ENCODE assay signal across 9 mouse cellular contexts in genomic region chr19:4855470-4855820, GRCm38 (mm10). TPM values are rescaled to one million over a fixed set of nuclear protein-coding genes. Genes with fewer than 3 reads are reported as not detected.
DNase-seq lines count a peak whose midpoint lies in the region; ATAC-seq and TF ChIP-seq lines count a peak whose summit lies in the region.
"Had no signal": no experiment of that assay in that cellular context is flagged by ENCODE, and none has a peak within 500 bp of the region (broad histone marks: within the 10 kb centered on the region; RNA-seq: fewer than 3 reads in every experiment).

No protein-coding gene starts in this region.

- H3K4me2 ChIP-seq in neural tube, embryonic 11.5 days (ENCODE audit: low read depth) = peak overlapping the region; percentile 92
- H3K4me2 ChIP-seq in limb, embryonic 14.5 days (replicated peaks; ENCODE audit: low read depth, low read length, severe bottlenecking) = peak overlapping the region; percentile 96
- peak overlapping the region; percentile 97 for H3K4me2 ChIP-seq in stomach, embryonic 14.5 days (replicated peaks; ENCODE audit: low read depth, low read length)

- no peak for ATAC-seq in erythroblast, adult 5-6 weeks (replicated peaks; ENCODE audit: low FRiP score, poor library complexity, severe bottlenecking)
- peak; percentile 48; the same call in 1 of the 2 replicates for ATAC-seq in neural tube, embryonic 11.5 days (ENCODE audit: insufficient read depth, low FRiP score, low TSS enrichment)
- ATAC-seq in limb, embryonic 14.5 days (ENCODE audit: low FRiP score, low read depth) = no peak
- 0 out of 2 replicates have a peak, but pooled peaks have one; percentile 35 for ATAC-seq in stomach, embryonic 14.5 days (ENCODE audit: insufficient number of reproducible peaks, insufficient read depth, low FRiP score, low read depth)

- peaks cover 61% of the 10 kb centered on the region for H3K4me1 ChIP-seq in erythroblast, embryonic 14.5 days (ENCODE audit: control insufficient read depth)
- no peaks in the 10 kb centered on the region; the same call in 1 of the 2 replicates for H3K4me1 ChIP-seq in neural tube, embryonic 11.5 days (ENCODE audit: control insufficient read depth, insufficient read depth, low read length)
- peaks cover 4% of the 10 kb centered on the region; the same call in 1 of the 2 replicates for H3K4me1 ChIP-seq in limb, embryonic 14.5 days (ENCODE audit: control insufficient read depth, insufficient read depth, low read length)
- H3K4me1 ChIP-seq in stomach, embryonic 14.5 days (ENCODE audit: control insufficient read depth, insufficient read depth, low read length) = peaks cover 5% of the 10 kb centered on the region

- under 1% methylated on average over 12 of the region's 14 CpGs for WGBS in neural tube, embryonic 11.5 days
- 2% methylated on average over 14 of the region's 14 CpGs for WGBS in limb, embryonic 14.5 days
- WGBS in stomach, embryonic 14.5 days = 2% methylated on average over 14 of the region's 14 CpGs

- H3K36me3 ChIP-seq in erythroblast, embryonic 14.5 days (ENCODE audit: control insufficient read depth) = peaks cover 41% of the 10 kb centered on the region
- no peaks in the 10 kb centered on the region for H3K36me3 ChIP-seq in neural tube, embryonic 11.5 days (ENCODE audit: control insufficient read depth, insufficient read depth, low read length)
- H3K36me3 ChIP-seq in limb, embryonic 14.5 days (ENCODE audit: control insufficient read depth, insufficient read depth, low read length) = 0 out of 2 replicates have a peak, but pooled peaks cover 2% of the 10 kb centered on the region
- no peaks in the 10 kb centered on the region for H3K36me3 ChIP-seq in stomach, embryonic 14.5 days (ENCODE audit: control insufficient read depth, insufficient read depth, low read length)

- H3K27ac ChIP-seq in neural tube, embryonic 11.5 days (ENCODE audit: low read depth, low read length) = peak overlapping the region; percentile 46; the same call in 1 of the 2 replicates
- H3K27ac ChIP-seq in limb, embryonic 14.5 days (replicated peaks; ENCODE audit: low read depth, low read length) = no peak overlapping the region
- H3K27ac ChIP-seq in stomach, embryonic 14.5 days (ENCODE audit: low read length) = peak overlapping the region; percentile 15; the same call in 1 of the 2 replicates

- no peak for DNase-seq in neural tube, embryonic 11.5 days (ENCODE audit: low spot score)
- DNase-seq in neural tube, embryonic 10.5 days (ENCODE audit: extremely low spot score, low spot score) = no peak
- no peak for DNase-seq in limb, embryonic 14.5 days (ENCODE audit: low spot score)
- no peak for DNase-seq in ovary, postnatal 36 days (ENCODE audit: low spot score)
- DNase-seq in embryo, embryonic 10 days (ENCODE audit: low spot score) = no peak

- peak overlapping the region; percentile 67 for H3K9ac ChIP-seq in neural tube, embryonic 11.5 days (ENCODE audit: low read length)
- peak overlapping the region; percentile 68 for H3K9ac ChIP-seq in limb, embryonic 14.5 days (ENCODE audit: low read depth, low read length, severe bottlenecking)
- peak overlapping the region; percentile 50 for H3K9ac ChIP-seq in stomach, embryonic 14.5 days (replicated peaks; ENCODE audit: low read depth, low read length)

- peaks cover 64% of the 10 kb centered on the region for H3K27me3 ChIP-seq in erythroblast, embryonic 14.5 days (ENCODE audit: control insufficient read depth)
- no peaks in the 10 kb centered on the region for H3K27me3 ChIP-seq in neural tube, embryonic 11.5 days (ENCODE audit: control insufficient read depth, insufficient read depth, low read length)
- H3K27me3 ChIP-seq in limb, embryonic 14.5 days (ENCODE audit: control insufficient read depth, insufficient read depth, low read length) = no peaks in the 10 kb centered on the region
- H3K27me3 ChIP-seq in stomach, embryonic 14.5 days (ENCODE audit: control insufficient read depth, insufficient read depth, low read length) = no peaks in the 10 kb centered on the region

- H3K9me3 ChIP-seq in erythroblast, embryonic 14.5 days (ENCODE audit: control insufficient read depth, low read length) = peaks cover 5% of the 10 kb centered on the region; the same call in 1 of the 2 replicates
- no peaks in the 10 kb centered on the region for H3K9me3 ChIP-seq in neural tube, embryonic 11.5 days (ENCODE audit: control insufficient read depth, low read length)
- no peaks in the 10 kb centered on the region for H3K9me3 ChIP-seq in limb, embryonic 14.5 days (ENCODE audit: control insufficient read depth, low read length)
- H3K9me3 ChIP-seq in stomach, embryonic 14.5 days (ENCODE audit: control insufficient read depth, low read depth, low read length) = no peaks in the 10 kb centered on the region

- peak overlapping the region; percentile 66 for H3K4me3 ChIP-seq in erythroblast, embryonic 14.5 days (replicated peaks)
- peak overlapping the region; percentile 62 for H3K4me3 ChIP-seq in neural tube, embryonic 11.5 days (ENCODE audit: low read depth, low read length)
- peak overlapping the region; percentile 61 for H3K4me3 ChIP-seq in limb, embryonic 14.5 days (replicated peaks; ENCODE audit: low read length)
- H3K4me3 ChIP-seq in stomach, embryonic 14.5 days (ENCODE audit: low read depth, low read length) = peak overlapping the region; percentile 61

- TF ChIP-seq POLR2A in limb, embryonic 14.5 days (IDR thresholded peaks at IDR 0.05; ENCODE audit: borderline replicate concordance, extremely low read depth, insufficient read depth, insufficient read length) = no peak

RNA-seq across cellular contexts. Expression of gene Ctsf, which starts 0.5 kb away (rescaled TPM):
- 12.0 and 15.6 TPM in 2 replicates for polyA plus RNA-seq in erythroblast, embryonic 14.5 days (2012)
- 79.7 and 90.9 TPM in 2 replicates for total RNA-seq in erythroblast, adult 5-6 weeks (2015; ENCODE audit: low replicate concordance)
- total RNA-seq in erythroblast, adult 5-6 weeks (2017; ENCODE audit: low replicate concordance) = 51.5 and 94.7 TPM in 2 replicates
- polyA plus RNA-seq in neural tube, embryonic 11.5 days (2014; fragmentation: Nextera tagmentation; extraction: Ambion mirVana) = 40.6 and 41.8 TPM in 2 replicates
- 49.9 and 84.7 TPM in 2 replicates for polyA plus RNA-seq in limb, embryonic 14.5 days (2012; rRNA removed)
- 38.9 and 45.9 TPM in 2 replicates for polyA plus RNA-seq in limb, embryonic 14.5 days (2014; fragmentation: Nextera tagmentation; extraction: Ambion mirVana)
- polyA plus RNA-seq in stomach, embryonic 14.5 days (2014; fragmentation: Nextera tagmentation; extraction: Ambion mirVana) = 22.7 and 30.0 TPM in 2 replicates

RNA-seq across cellular contexts. Expression of gene Ccdc87, which starts 16.3 kb away (rescaled TPM):
- 0.01 TPM in 1 of 2 replicates, not detected in the other for polyA plus RNA-seq in erythroblast, embryonic 14.5 days (2012)
- not detected in 2 replicates for total RNA-seq in erythroblast, adult 5-6 weeks (2015; ENCODE audit: low replicate concordance)
- not detected in 2 replicates for total RNA-seq in erythroblast, adult 5-6 weeks (2017; ENCODE audit: low replicate concordance)
- polyA plus RNA-seq in neural tube, embryonic 11.5 days (2014; fragmentation: Nextera tagmentation; extraction: Ambion mirVana) = 0.13 TPM in 1 of 2 replicates, not detected in the other
- 0.03 and 0.05 TPM in 2 replicates for polyA plus RNA-seq in limb, embryonic 14.5 days (2012; rRNA removed)
- polyA plus RNA-seq in limb, embryonic 14.5 days (2014; fragmentation: Nextera tagmentation; extraction: Ambion mirVana) = 0.06 and 0.26 TPM in 2 replicates
- polyA plus RNA-seq in stomach, embryonic 14.5 days (2014; fragmentation: Nextera tagmentation; extraction: Ambion mirVana) = 0.07 TPM in 1 of 2 replicates, not detected in the other
- total RNA-seq: hematopoietic stem cell, adult 5-6 weeks had no signal

RNA-seq across cellular contexts. Expression of gene Ccs, which starts 16.3 kb away (rescaled TPM):
- polyA plus RNA-seq in erythroblast, embryonic 14.5 days (2012) = 19.1 and 28.1 TPM in 2 replicates
- 12.3 and 18.8 TPM in 2 replicates for total RNA-seq in erythroblast, adult 5-6 weeks (2015; ENCODE audit: low replicate concordance)
- total RNA-seq in erythroblast, adult 5-6 weeks (2017; ENCODE audit: low replicate concordance) = 24.4 and 66.9 TPM in 2 replicates
- 41.4 and 41.5 TPM in 2 replicates for polyA plus RNA-seq in neural tube, embryonic 11.5 days (2014; fragmentation: Nextera tagmentation; extraction: Ambion mirVana)
- 57.2 and 65.9 TPM in 2 replicates for polyA plus RNA-seq in limb, embryonic 14.5 days (2012; rRNA removed)
- polyA plus RNA-seq in limb, embryonic 14.5 days (2014; fragmentation: Nextera tagmentation; extraction: Ambion mirVana) = 63.2 and 64.8 TPM in 2 replicates
- 55.4 and 55.8 TPM in 2 replicates for polyA plus RNA-seq in stomach, embryonic 14.5 days (2014; fragmentation: Nextera tagmentation; extraction: Ambion mirVana)

RNA-seq across cellular contexts. Expression of gene Actn3, which starts 22.3 kb away (rescaled TPM):
- 0.07 and 0.20 TPM in 2 replicates for polyA plus RNA-seq in erythroblast, embryonic 14.5 days (2012)
- total RNA-seq in erythroblast, adult 5-6 weeks (2015; ENCODE audit: low replicate concordance) = not detected in 2 replicates
- 0.56 TPM in 1 of 2 replicates, not detected in the other for total RNA-seq in erythroblast, adult 5-6 weeks (2017; ENCODE audit: low replicate concordance)
- 5.9 and 6.5 TPM in 2 replicates for polyA plus RNA-seq in neural tube, embryonic 11.5 days (2014; fragmentation: Nextera tagmentation; extraction: Ambion mirVana)
- polyA plus RNA-seq in limb, embryonic 14.5 days (2012; rRNA removed) = 8.3 and 8.7 TPM in 2 replicates
- 11.9 and 12.9 TPM in 2 replicates for polyA plus RNA-seq in limb, embryonic 14.5 days (2014; fragmentation: Nextera tagmentation; extraction: Ambion mirVana)
- 1.8 and 2.1 TPM in 2 replicates for polyA plus RNA-seq in stomach, embryonic 14.5 days (2014; fragmentation: Nextera tagmentation; extraction: Ambion mirVana)

RNA-seq across cellular contexts. Expression of gene Zdhhc24, which starts 23.0 kb away (rescaled TPM):
- polyA plus RNA-seq in erythroblast, embryonic 14.5 days (2012) = 1.1 and 1.2 TPM in 2 replicates
- total RNA-seq in erythroblast, adult 5-6 weeks (2015; ENCODE audit: low replicate concordance) = 4.0 and 12.1 TPM in 2 replicates
- total RNA-seq in erythroblast, adult 5-6 weeks (2017; ENCODE audit: low replicate concordance) = 9.6 and 10.5 TPM in 2 replicates
- polyA plus RNA-seq in neural tube, embryonic 11.5 days (2014; fragmentation: Nextera tagmentation; extraction: Ambion mirVana) = 12.1 and 14.1 TPM in 2 replicates
- polyA plus RNA-seq in limb, embryonic 14.5 days (2012; rRNA removed) = 22.7 and 30.9 TPM in 2 replicates
- 7.7 and 9.7 TPM in 2 replicates for polyA plus RNA-seq in limb, embryonic 14.5 days (2014; fragmentation: Nextera tagmentation; extraction: Ambion mirVana)
- 9.9 and 10.2 TPM in 2 replicates for polyA plus RNA-seq in stomach, embryonic 14.5 days (2014; fragmentation: Nextera tagmentation; extraction: Ambion mirVana)

Comparison
In these comparisons a context has a peak if more than half of its experiments do, and no peak if none do; other contexts are left out.
1. ATAC-seq: peak in neural tube, embryonic 11.5 days (single experiment) and stomach, embryonic 14.5 days (single experiment); none in erythroblast, adult 5-6 weeks (single experiment) and limb, embryonic 14.5 days (single experiment).
2. Peak in every context shown above with its lines, with median percentiles within 50 percentile points of each other: H3K4me3 ChIP-seq, H3K4me2 ChIP-seq and H3K9ac ChIP-seq.